Mouse (Mus musculus): ENCODE measurements at regions not wholly inside any gene's neighbourhood (a gene's known extent, or its start where the extent isn't known, plus 50 kb on each side); places are given as distances from the start of the nearest gene placed in this dataset.

GRCm38 (mm10) chr11:55712350-55712749 lies 104.4 kb upstream of the Glra1 start:
- no peak for DNase-seq (ENCODE audit: extremely low spot score in 1 of 2, low spot score in 1 of 2)

DNA sequence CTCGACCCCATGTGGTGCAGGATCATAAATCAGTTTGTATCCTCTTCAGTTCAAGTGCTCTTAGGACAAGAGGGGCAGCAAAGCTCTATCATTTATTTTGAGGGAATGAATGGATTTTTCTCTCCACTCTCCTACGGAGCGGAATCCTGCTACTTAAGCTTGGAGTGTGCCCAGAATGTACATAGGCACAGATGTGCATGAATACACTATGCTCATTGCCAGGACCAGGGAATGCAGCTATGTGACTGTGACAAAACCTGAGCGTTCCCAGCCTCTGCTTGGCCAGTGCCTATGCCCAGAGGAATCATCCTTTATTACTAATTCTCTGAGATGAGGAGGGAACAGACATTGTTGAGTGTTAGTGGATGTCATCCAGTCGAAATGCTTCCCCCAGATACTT lies 99.5 kb upstream of the Glra1 start:
- DNase-seq (ENCODE audit: extremely low spot score in 1 of 2, low spot score in 1 of 2), result peak in 1 of 2 experiments; percentile 6

GRCm38 (mm10) chr11:55701921-55702320 lies 93.9 kb upstream of the Glra1 start:
- no peak for DNase-seq (ENCODE audit: extremely low spot score in 1 of 2, low spot score in 1 of 2)

DNA sequence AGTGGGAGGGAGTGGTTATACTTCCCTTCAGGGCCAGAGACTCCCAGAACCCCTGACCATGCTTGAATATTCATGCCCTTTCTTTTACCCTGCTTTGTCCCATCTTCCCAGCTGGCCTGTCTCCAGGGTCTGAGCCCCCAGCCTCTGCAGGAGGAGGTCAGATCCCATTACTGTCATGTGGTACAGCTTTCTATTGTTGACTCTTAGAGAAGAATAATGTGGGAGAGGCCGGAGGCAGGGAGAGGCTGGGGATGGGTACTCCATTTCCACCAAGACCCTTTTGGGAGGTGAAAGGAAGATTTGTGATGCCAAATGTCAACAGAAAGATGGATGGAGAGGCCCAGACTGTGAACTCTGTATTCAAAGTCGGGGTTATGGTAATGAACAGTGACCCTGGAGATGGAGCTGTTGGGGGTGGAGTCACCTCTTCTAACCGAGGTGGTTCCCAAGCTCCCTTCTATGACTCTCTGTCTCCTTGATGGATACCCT lies 77.1 kb upstream of the Glra1 start:
- no peak for DNase-seq (ENCODE audit: extremely low spot score in 1 of 2, low spot score in 1 of 2)

DNA sequence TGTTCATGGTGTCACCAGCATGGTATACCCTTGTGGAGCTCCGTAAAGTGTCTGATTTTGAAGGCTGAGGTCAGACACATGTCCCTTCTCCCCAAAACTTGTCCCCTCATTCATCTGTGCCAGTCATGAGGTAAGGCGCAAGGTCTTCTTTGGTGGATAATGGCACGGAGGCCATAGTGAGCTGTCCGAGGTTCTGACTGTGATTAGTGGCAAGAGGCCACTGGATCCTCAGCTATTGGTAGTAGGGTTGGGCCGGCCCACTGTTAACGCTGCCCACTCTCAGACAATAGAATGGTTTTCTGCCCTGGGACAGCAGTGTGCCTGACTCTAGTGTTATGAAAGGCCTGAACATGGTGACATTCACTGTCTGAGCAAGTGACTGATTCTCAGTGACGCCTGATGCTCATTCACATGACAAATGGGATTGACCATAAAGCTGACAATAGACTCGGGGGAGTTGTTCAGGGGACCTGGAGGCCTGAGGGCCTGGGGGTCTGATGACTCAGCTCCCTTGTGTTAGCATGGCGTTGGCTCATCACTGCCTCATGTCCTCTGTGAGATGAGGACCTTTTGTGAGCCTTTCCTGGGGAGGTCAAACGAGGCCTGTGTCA lies 74.5 kb upstream of the Glra1 start:
- DNase-seq (ENCODE audit: extremely low spot score in 1 of 2, low spot score in 1 of 2), result no peak

- no peak for DNase-seq (ENCODE audit: extremely low spot score in 1 of 2, low spot score in 1 of 2)
Observed at GRCm38 (mm10) chr11:55681226-55681980, 73.4 kb upstream of the Glra1 start.

DNA sequence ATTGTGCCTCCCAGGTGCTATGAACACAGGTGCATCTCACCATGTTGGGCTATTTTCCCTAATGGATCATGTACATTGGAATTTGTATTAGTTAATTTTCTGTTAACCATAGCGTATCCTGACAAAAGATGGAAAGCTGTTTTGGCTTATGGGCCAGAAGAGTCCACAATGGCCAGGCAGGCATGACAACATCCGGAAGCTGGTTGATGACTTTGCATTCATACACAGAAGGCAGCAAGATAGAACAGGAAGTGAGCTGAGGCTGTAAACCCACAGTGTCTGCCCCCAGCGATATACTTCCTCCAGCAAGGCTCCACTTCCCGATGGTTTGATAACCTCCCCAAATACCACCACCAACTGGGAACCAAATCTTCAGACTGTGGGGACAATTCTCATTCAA lies 55.1 kb upstream of the Glra1 start:
- DNase-seq (ENCODE audit: extremely low spot score in 1 of 2, low spot score in 1 of 2), result no peak

DNA sequence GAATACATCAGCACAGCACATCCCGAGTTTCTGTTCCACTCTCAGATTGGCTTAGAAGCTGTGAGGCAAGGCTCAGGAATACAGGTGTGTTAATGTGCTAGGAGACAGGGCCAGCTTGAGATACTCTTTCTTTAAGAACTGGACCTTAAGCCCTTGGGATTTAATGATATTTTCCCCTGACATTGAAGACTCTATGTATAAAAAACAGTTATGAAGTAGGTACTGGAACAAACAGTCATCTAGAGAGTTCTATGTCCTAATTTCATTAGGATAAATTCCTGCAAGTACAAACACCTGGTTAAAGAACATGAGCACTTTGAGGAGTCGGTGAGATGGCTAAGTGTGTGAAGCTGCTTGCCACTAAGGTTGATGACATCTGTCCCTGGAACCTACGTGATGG lies 54.3 kb upstream of the Glra1 start:
- no peak for DNase-seq (ENCODE audit: extremely low spot score in 1 of 2, low spot score in 1 of 2)
